Mouse (Mus musculus): ENCODE data around the gene Astn2.

GRCm38 (mm10) chr4:65864551-65864950 is 539.9 kb downstream of the Astn2 start:
- TF ChIP-seq CTCF (IDR thresholded peaks at IDR 0.05; ENCODE audit: low read depth, low read length) (no peak), POLR2A (IDR thresholded peaks at IDR 0.05; ENCODE audit: borderline replicate concordance, low read depth, low read length) (no peak)
